Mouse (Mus musculus): ENCODE results near the gene Pkn3. TPM values are rescaled to one million over a fixed set of nuclear protein-coding genes. Genes with fewer than 3 reads are reported as not detected.
"Not testable (repeated sequence)": the region's sequence is repeated elsewhere in the genome, so short reads cannot be mapped to it uniquely, and the experiment has no call there.

The Pkn3 gene
- polyA plus RNA-seq, 1 experiment, result 2.0 TPM

GRCm38 (mm10) chr2:30093471-30094207, 16.2 kb downstream of the Pkn3 start, which contains the start of gene Zdhhc12:
Gene Zdhhc12, minus strand, starts transcription at chr2:30093648.
- peak; percentile 87 to 92 for DNase-seq (ENCODE audit: extremely low spot score in 1 of 2, low spot score in 1 of 2)

GRCm38 (mm10) chr2:30094208-30094588, 16.7 kb downstream of the Pkn3 start:
- DNase-seq (ENCODE audit: extremely low spot score in 1 of 2, low spot score in 1 of 2), result no peak

- peak in 1 of 2 experiments; percentile 39 for DNase-seq (ENCODE audit: extremely low spot score in 1 of 2, low spot score in 1 of 2)
Observed at GRCm38 (mm10) chr2:30095882-30096527, 18.5 kb downstream of the Pkn3 start.

DNA sequence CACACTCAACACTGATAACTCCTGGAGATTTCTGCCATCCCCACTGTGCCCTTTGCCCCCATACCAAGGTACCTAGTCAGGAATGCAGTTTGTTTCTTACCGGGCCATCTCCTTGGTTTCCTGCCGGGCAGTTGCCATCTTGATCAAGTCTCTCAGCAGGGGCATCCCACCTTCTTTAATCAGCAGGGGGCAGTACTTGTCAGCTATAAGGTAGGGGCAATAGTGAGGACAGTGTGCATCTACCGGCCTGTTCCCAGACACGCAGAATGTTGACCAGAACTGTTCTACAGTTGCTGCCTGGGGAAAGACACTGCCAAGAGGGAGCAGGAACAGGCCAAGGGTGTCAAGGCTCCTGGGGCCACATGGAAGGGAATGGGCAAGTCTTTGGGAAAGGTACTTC, 22.7 kb downstream of the Pkn3 start:
- no peak for DNase-seq (ENCODE audit: extremely low spot score in 1 of 2, low spot score in 1 of 2)

GRCm38 (mm10) chr2:30106364-30106763, 28.9 kb downstream of the Pkn3 start:
- DNase-seq (ENCODE audit: extremely low spot score in 1 of 2, low spot score in 1 of 2), result peak in 1 of 2 experiments; percentile 58

GRCm38 (mm10) chr2:30107646-30108045, 30.2 kb downstream of the Pkn3 start:
- DNase-seq (ENCODE audit: extremely low spot score in 1 of 2, low spot score in 1 of 2), result no peak

DNA sequence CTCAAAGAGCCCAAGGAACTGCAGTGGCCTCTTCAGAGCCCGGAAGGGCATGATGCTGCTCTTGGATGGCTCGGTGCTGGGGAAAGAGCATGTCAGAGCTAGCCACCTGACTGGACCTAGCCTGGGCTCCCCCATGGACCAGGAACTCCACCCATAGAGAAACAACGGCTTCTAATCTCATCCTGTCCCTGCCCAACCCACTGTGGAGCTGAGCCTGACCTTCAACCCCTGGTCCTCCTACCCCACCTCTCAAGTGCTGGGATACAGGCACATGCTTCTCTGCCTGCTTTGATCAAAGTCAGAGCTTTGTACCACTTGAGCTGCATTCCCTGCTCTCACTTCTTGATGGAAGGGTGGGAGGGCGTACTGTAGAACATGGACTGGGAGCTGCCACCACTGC, 30.8 kb downstream of the Pkn3 start:
- DNase-seq (ENCODE audit: extremely low spot score in 1 of 2, low spot score in 1 of 2), result no peak

- no peak for DNase-seq (ENCODE audit: extremely low spot score in 1 of 2, low spot score in 1 of 2)
Observed at GRCm38 (mm10) chr2:30111500-30111899, 34.0 kb downstream of the Pkn3 start.

GRCm38 (mm10) chr2:30112564-30112963, 35.1 kb downstream of the Pkn3 start:
- DNase-seq (ENCODE audit: extremely low spot score in 1 of 2, low spot score in 1 of 2), result no peak

GRCm38 (mm10) chr2:30119641-30120051, 42.2 kb downstream of the Pkn3 start:
- DNase-seq (ENCODE audit: extremely low spot score in 1 of 2, low spot score in 1 of 2), result peak; percentile 69 to 82

GRCm38 (mm10) chr2:30120269-30120668, 42.8 kb downstream of the Pkn3 start:
- DNase-seq (ENCODE audit: extremely low spot score in 1 of 2, low spot score in 1 of 2), result no peak

DNA sequence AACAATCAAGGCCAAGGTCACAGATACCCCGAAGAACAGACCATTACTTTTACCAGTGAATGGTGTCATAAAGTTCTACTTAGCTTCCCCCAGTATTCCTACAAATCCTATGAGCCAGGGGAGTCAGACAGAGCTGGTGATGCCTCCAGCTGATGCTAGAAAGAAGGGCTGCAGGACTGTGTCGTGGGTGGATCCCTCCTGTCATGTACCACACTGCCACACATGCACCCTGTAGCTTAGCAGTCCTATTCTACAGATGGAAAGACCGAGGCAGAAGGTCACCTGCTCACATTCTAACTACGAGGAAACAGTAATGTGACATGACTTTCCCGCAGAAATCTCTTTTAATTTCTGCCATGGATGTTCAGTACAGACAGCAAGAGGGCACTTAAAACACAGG, 45.3 kb downstream of the Pkn3 start:
- DNase-seq (ENCODE audit: extremely low spot score in 1 of 2, low spot score in 1 of 2), result no peak

DNA sequence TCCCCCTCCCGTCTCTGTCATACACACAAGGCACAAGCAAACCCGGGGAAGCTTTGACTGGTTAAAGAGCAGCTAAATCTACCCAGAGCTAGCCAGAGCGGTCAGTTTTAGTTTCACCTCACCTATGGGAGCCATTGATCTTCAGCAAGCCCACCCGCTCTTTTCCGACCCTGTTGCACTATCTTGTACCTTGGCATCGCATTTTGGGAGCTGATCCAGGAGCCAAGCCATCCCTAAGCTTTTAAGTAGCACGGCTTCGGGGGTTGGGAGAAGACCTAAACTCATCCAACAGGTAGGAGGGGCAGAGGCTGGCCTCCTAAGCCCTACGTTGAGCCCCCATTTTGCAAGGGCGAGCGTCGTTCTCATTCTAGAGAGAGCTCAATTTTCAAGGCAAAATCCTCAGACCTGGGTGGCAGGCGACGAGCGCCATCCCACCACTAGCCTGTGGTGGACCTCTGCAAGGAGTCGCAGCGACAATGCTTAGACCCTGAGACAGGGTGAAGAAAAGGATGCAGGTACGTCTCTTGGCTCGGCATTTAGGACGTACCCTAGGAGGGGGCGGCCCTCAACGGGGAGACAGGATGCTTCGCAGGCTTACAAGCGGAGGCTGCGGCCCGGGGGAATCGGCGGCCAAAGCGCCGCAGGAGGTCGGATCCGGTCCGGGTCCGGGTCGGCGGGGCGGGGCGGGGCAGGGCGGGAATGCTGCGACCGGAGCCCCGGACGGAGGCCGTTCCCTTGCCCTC, 46.4 kb downstream of the Pkn3 start:
- DNase-seq (ENCODE audit: extremely low spot score in 1 of 2, low spot score in 1 of 2), result no peak

GRCm38 (mm10) chr2:30124472-30125274, 47.2 kb downstream of the Pkn3 start, which contains the start of gene Zer1:
Gene Zer1, minus strand, starts transcription at chr2:30124585.
- peak; percentile 91 to 94 for DNase-seq (ENCODE audit: extremely low spot score in 1 of 2, low spot score in 1 of 2)

DNA sequence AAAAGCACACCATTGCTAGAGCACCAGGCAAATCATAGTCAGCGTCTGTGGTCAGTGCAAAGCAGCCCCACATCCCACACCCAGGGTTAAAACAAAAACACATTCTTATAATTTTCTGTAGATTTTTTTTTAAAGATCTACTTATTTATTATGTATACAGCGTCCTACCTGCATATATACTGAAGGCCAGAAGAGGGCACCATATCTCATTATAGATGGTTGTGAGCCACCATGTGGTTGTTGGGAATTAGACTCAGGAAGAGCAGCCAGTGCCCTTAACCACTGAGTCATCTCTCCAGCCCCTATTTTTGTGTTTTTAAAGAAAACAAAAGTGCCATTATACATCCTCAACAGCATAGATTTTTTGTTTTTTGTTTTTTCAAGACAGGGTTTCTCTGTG, 51.3 kb downstream of the Pkn3 start:
- peak in 1 of 2 experiments; percentile 77 for DNase-seq (ENCODE audit: extremely low spot score in 1 of 2, low spot score in 1 of 2)

- DNase-seq (ENCODE audit: extremely low spot score in 1 of 2, low spot score in 1 of 2), result no peak
Observed at GRCm38 (mm10) chr2:30130156-30130555, 52.7 kb downstream of the Pkn3 start.

GRCm38 (mm10) chr2:30131240-30131639, 53.8 kb downstream of the Pkn3 start:
- not testable (repeated sequence) for DNase-seq (ENCODE audit: extremely low spot score in 1 of 2, low spot score in 1 of 2)

DNA sequence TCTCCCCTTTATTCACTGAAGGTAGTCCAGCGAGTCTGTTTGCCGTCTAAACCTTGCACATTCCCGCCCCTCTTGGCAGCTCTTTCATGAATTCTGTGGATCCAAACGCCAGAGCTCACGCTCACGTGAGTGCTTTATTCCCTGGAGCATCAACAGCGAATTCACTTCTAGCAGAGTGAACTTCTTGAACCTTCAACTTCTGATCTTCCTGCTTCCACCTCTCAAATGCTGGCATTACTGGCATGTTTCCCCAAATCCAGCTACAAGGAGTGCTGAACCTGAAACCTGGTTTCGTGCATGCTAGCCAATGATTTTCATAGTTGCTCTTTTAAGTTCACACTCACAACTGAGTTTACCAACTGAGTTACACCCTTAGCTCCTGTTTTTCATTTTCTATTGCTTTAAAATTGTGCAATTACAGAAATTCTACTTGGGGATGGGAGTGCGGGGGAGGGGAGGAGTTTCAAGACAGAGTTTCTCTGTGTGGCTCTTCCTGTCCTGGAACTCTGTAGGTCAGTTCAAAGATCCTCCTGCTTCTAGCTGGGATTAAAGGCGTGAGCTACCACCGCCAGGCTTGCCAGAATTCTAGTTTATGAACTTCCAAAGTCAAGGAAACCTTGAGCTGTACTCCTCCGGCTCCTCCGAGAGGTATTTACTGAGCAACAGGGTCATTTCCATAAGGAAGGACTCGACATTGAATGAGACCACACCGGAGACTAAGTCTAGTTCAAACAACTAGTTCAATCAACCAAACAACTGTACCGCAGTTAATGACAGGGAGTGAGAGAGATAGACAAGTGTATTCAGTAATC, 55.5 kb downstream of the Pkn3 start:
- DNase-seq (ENCODE audit: extremely low spot score in 1 of 2, low spot score in 1 of 2), result no peak

- DNase-seq (ENCODE audit: extremely low spot score in 1 of 2, low spot score in 1 of 2), result peak; percentile 94 to 99
Observed at GRCm38 (mm10) chr2:30133613-30134377, 56.3 kb downstream of the Pkn3 start, which contains the start of gene Tbc1d13. Gene Tbc1d13, plus strand, starts transcription at chr2:30133746.
